Mouse (Mus musculus): ENCODE data around the gene Hist1h2an. TPM values are rescaled to one million over a fixed set of nuclear protein-coding genes. Genes with fewer than 3 reads are reported as not detected.

The Hist1h2an gene
- total RNA-seq, 2 experiments from 2014 or later: 1.1 TPM; not detected in 1

GRCm38 (mm10) chr13:21786189-21786898 is 674 bp downstream of the Hist1h2an start:
- DNase-seq (ENCODE audit: low spot score in 2 of 2): no peak
- intact Hi-C loops (cut with DNase I): loop anchor here (10.0 kb wide), 2 partner anchors 1798 to 1968 kb away; partner anchors contain the start of genes Hist1h2ab, Hist1h3b, Hist1h4b and Hist1h4d

GRCm38 (mm10) chr13:21784311-21784710 is 2.7 kb downstream of the Hist1h2an start:
- DNase-seq (ENCODE audit: low spot score in 2 of 2): no peak
- intact Hi-C loops (cut with DNase I): loop anchor here (10.0 kb wide), 2 partner anchors 1800 to 1970 kb away; partner anchors contain the start of genes Hist1h2ab, Hist1h3b, Hist1h4b and Hist1h4d

GRCm38 (mm10) chr13:21783734-21784161 is 3.3 kb downstream of the Hist1h2an start:
- peak; percentile 23 to 45 for DNase-seq (ENCODE audit: low spot score in 2 of 2)

GRCm38 (mm10) chr13:21783255-21783617 is 3.8 kb downstream of the Hist1h2an start, which contains the start of gene Hist1h3i:
Gene Hist1h3i (minus strand): TSS chr13:21783370.
- intact Hi-C loops (cut with DNase I): loop anchor here (2.0 to 10.0 kb wide), 4 partner anchors 30 to 1972 kb away; partner anchors contain the start of genes Hist1h2ab, Hist1h2ai, Hist1h2ak and Hist1h2bl
- peak; percentile 78 to 93 for DNase-seq (ENCODE audit: low spot score in 2 of 2)

More at GRCm38 (mm10) chr13:21783734-21784161, 3.3 kb downstream of the Hist1h2an start:
- intact Hi-C loops (cut with DNase I): loop anchor here (2.0 to 10.0 kb wide), 4 partner anchors 31 to 1971 kb away; partner anchors contain the start of genes Hist1h2ab, Hist1h2ai, Hist1h2ak and Hist1h2bl

- DNase-seq (ENCODE audit: low spot score in 2 of 2): peak in 1 of 2 experiments; percentile 24
Observed at GRCm38 (mm10) chr13:21782361-21783254, 4.4 kb downstream of the Hist1h2an start.

GRCm38 (mm10) chr13:21781639-21782038 is 5.4 kb downstream of the Hist1h2an start:
- intact Hi-C loops (cut with DNase I): loop anchor here (2.0 to 10.0 kb wide), 4 partner anchors 29 to 1973 kb away; partner anchors contain the start of genes Hist1h2ab, Hist1h2ai, Hist1h2ak and Hist1h2bl
- no peak for DNase-seq (ENCODE audit: low spot score in 2 of 2)

More at GRCm38 (mm10) chr13:21782361-21783254, 4.4 kb downstream of the Hist1h2an start:
- intact Hi-C loops (cut with DNase I): loop anchor here (2.0 to 10.0 kb wide), 4 partner anchors 30 to 1972 kb away; partner anchors contain the start of genes Hist1h2ab, Hist1h2ai, Hist1h2ak and Hist1h2bl

GRCm38 (mm10) chr13:21781021-21781555 is 5.9 kb downstream of the Hist1h2an start:
- intact Hi-C loops (cut with DNase I): loop anchor here (10.0 kb wide), 2 partner anchors 1804 to 1974 kb away; partner anchors contain the start of genes Hist1h2ab, Hist1h3b, Hist1h4b and Hist1h4d
- no peak for DNase-seq (ENCODE audit: low spot score in 2 of 2)

GRCm38 (mm10) chr13:21779767-21780731 is 7.0 kb downstream of the Hist1h2an start, which contains the start of gene Hist1h1b:
Gene Hist1h1b (minus strand): TSS chr13:21780625.
- intact Hi-C loops (cut with DNase I): loop anchor here (5.0 to 10.0 kb wide), 3 partner anchors 1805 to 1975 kb away; partner anchors contain the start of genes Hist1h2ab, Hist1h2ac, Hist1h2bc and Hist1h3b
- peak; percentile 57 to 77 for DNase-seq (ENCODE audit: low spot score in 2 of 2)

GRCm38 (mm10) chr13:21778814-21779766 is 7.9 kb downstream of the Hist1h2an start:
- intact Hi-C loops (cut with DNase I): loop anchor here (5.0 kb wide), 1 partner anchor 1903 kb away; the partner anchor contains the start of genes Hist1h2ac and Hist1h2bc
- DNase-seq (ENCODE audit: low spot score in 2 of 2): peak; percentile 70 to 89

GRCm38 (mm10) chr13:21755707-21756106 is 31.3 kb downstream of the Hist1h2an start:
- intact Hi-C loops (cut with DNase I): loop anchor here (10.0 kb wide), 1 partner anchor 1829 kb away; the partner anchor contains the start of gene Hist1h4d
- no peak for DNase-seq (ENCODE audit: low spot score in 2 of 2)

- intact Hi-C loops (cut with DNase I): loop anchor here (10.0 kb wide), 1 partner anchor 1830 kb away; the partner anchor contains the start of gene Hist1h4d
- peak; percentile 10 to 12 for DNase-seq (ENCODE audit: low spot score in 2 of 2)
Observed at GRCm38 (mm10) chr13:21754294-21755001, 32.6 kb downstream of the Hist1h2an start.

GRCm38 (mm10) chr13:21753524-21754285 is 33.3 kb downstream of the Hist1h2an start, which contains the start of the genes Hist1h2ak and Hist1h2bn:
Gene Hist1h2ak (minus strand): TSS chr13:21753827.
Gene Hist1h2bn (plus strand): TSS chr13:21754123.
- intact Hi-C loops (cut with DNase I): loop anchor here (2.0 to 10.0 kb wide), 2 partner anchors 29 to 1831 kb away; partner anchors contain the start of genes Hist1h3i and Hist1h4d
- DNase-seq (ENCODE audit: low spot score in 2 of 2): peak; percentile 82 to 96

- DNase-seq (ENCODE audit: low spot score in 2 of 2): no peak
Observed at GRCm38 (mm10) chr13:21753051-21753523, 33.9 kb downstream of the Hist1h2an start.

GRCm38 (mm10) chr13:21752356-21752755 is 34.7 kb downstream of the Hist1h2an start:
- no peak for DNase-seq (ENCODE audit: low spot score in 2 of 2)
- intact Hi-C loops (cut with DNase I): loop anchor here (2.0 to 10.0 kb wide), 2 partner anchors 30 to 1832 kb away; partner anchors contain the start of genes Hist1h3i and Hist1h4d

More at GRCm38 (mm10) chr13:21753051-21753523, 33.9 kb downstream of the Hist1h2an start:
- intact Hi-C loops (cut with DNase I): loop anchor here (2.0 to 10.0 kb wide), 2 partner anchors 30 to 1832 kb away; partner anchors contain the start of genes Hist1h3i and Hist1h4d
